In the genomic region with DNA sequence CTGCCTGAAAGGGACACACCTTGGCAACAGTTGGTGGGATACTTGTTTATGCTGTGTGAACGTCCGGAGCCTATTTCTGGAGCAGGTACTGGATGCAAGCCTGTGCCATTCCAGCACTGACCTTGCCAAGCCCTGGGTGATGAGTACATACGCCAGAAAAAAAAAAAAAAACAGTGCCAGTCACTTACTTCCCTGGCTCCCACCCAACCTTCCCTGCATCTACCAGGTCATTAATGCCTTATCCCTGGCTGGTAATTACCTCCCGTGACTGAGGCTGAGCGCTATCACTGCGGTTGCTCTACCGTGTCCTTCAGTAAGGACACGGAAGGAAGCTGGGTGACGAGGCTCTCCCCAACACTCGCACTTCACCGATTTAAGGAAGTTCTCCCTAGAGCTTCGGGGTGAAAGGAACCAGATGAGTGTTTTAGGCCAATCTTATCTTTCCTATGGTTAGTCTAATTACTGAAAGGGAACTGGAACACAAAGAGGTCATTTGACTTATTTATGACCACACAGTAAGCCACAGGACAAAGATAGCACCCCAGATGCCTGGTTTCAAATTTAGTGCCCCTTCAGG, we compare ENCODE assay signal across 9 mouse cellular contexts. TPM values are rescaled to one million over a fixed set of nuclear protein-coding genes. Genes with fewer than 3 reads are reported as not detected.
A peak's percentile ranks its signal among the peaks of the same experiment; 100 is the strongest.
DNase-seq lines count a peak whose midpoint lies in the region; ATAC-seq and TF ChIP-seq lines count a peak whose summit lies in the region.
"Had no signal": no experiment of that assay in that cellular context is flagged by ENCODE, and none has a peak within 500 bp of the region (broad histone marks: within the 10 kb centered on the region; RNA-seq: fewer than 3 reads in every experiment).

No protein-coding gene starts in this region.

- no peak for ATAC-seq in erythroblast, adult 5-6 weeks (replicated peaks; ENCODE audit: low FRiP score, poor library complexity, severe bottlenecking)
- ATAC-seq in hindbrain, embryonic 13.5 days (ENCODE audit: low FRiP score), result no peak

- WGBS in hindbrain, embryonic 13.5 days, result 69% methylated on average over 12 of the region's 12 CpGs

- peak; percentile 81 for DNase-seq in A20 (ENCODE audit: low read depth, low spot score)
- peak; percentile 77 for DNase-seq in MN1 (ENCODE audit: low spot score)
- DNase-seq in gastrocnemius, adult 2 months, result peak; percentile 80
- peak; percentile 22 for DNase-seq in kidney, postnatal 10 days
- no peak for DNase-seq in frontal cortex, postnatal 25 days (ENCODE audit: low spot score in 2 of 2)
- no peak for DNase-seq in left cerebral cortex, adult 11 months (ENCODE audit: low spot score)

- H3K27me3 ChIP-seq in hindbrain, embryonic 13.5 days, result no peaks in the 10 kb centered on the region

- peaks cover 22% of the 10 kb centered on the region for H3K36me3 ChIP-seq in hindbrain, embryonic 13.5 days

- peak overlapping the region; percentile 82 for H3K27ac ChIP-seq in gastrocnemius, adult 2 months
- no peak overlapping the region for H3K27ac ChIP-seq in hindbrain, embryonic 13.5 days
- H3K27ac ChIP-seq: liver, embryonic 14.5 days had no signal

- H3K4me1 ChIP-seq in hindbrain, embryonic 13.5 days (replicated peaks), result peaks cover 11% of the 10 kb centered on the region

- H3K9me3 ChIP-seq in hindbrain, embryonic 13.5 days, result no peaks in the 10 kb centered on the region

- no peak for TF ChIP-seq CTCF in gastrocnemius, adult 2 months (IDR thresholded peaks at IDR 0.05)

- peak overlapping the region; percentile 9 for H3K4me3 ChIP-seq in gastrocnemius, adult 2 months
- no peak overlapping the region for H3K4me3 ChIP-seq in hindbrain, embryonic 13.5 days

- H3K9ac ChIP-seq in hindbrain, embryonic 13.5 days, result no peak overlapping the region
- H3K9ac ChIP-seq: liver, embryonic 14.5 days had no signal

- intact Hi-C loops in gastrocnemius, adult 2 months (cut with DNase I), result no loop called here

- H3K4me2 ChIP-seq in hindbrain, embryonic 13.5 days, result no peak overlapping the region

RNA-seq across cellular contexts. Expression of a gene that starts 13.5 kb away (rescaled TPM):
- total RNA-seq in gastrocnemius, adult 2 months (2021), result 1 to 10 TPM; 3.2 to 4.8 TPM
- 1.9 and 8.8 TPM in 2 replicates for total RNA-seq in erythroblast, adult 5-6 weeks (2015; ENCODE audit: low replicate concordance)
- total RNA-seq in erythroblast, adult 5-6 weeks (2017; ENCODE audit: low replicate concordance), result 4.9 and 7.5 TPM in 2 replicates
- 34.2 and 36.0 TPM in 2 replicates for polyA plus RNA-seq in hindbrain, embryonic 13.5 days (2015; fragmentation: Nextera tagmentation; extraction: Ambion mirVana)

RNA-seq across cellular contexts. Expression of a gene that starts 18.9 kb away (rescaled TPM):
- total RNA-seq in gastrocnemius, adult 2 months (2021), result 1 to 10 TPM; 2.8 to 3.4 TPM
- total RNA-seq in erythroblast, adult 5-6 weeks (2015; ENCODE audit: low replicate concordance), result 2.9 and 4.0 TPM in 2 replicates
- total RNA-seq in erythroblast, adult 5-6 weeks (2017; ENCODE audit: low replicate concordance), result 2.3 and 2.5 TPM in 2 replicates
- 4.4 and 4.7 TPM in 2 replicates for polyA plus RNA-seq in hindbrain, embryonic 13.5 days (2015; fragmentation: Nextera tagmentation; extraction: Ambion mirVana)

RNA-seq across cellular contexts. Expression of a gene that starts 31.2 kb away (rescaled TPM):
- total RNA-seq in gastrocnemius, adult 2 months (2021), result under 1 TPM; 0.03 to 0.06 TPM
- total RNA-seq in erythroblast, adult 5-6 weeks (2015; ENCODE audit: low replicate concordance), result 25.9 and 29.8 TPM in 2 replicates
- 47.8 and 56.3 TPM in 2 replicates for total RNA-seq in erythroblast, adult 5-6 weeks (2017; ENCODE audit: low replicate concordance)
- polyA plus RNA-seq in hindbrain, embryonic 13.5 days (2015; fragmentation: Nextera tagmentation; extraction: Ambion mirVana), result 11.9 and 15.2 TPM in 2 replicates

Comparison
In these comparisons a context has a peak if more than half of its experiments do, and no peak if none do; other contexts are left out.
1. DNase-seq: peak in A20 (single experiment), MN1 (single experiment), gastrocnemius, adult 2 months (single experiment) and kidney, postnatal 10 days (single experiment); none in frontal cortex, postnatal 25 days (0 of 2) and left cerebral cortex, adult 11 months (single experiment).
2. RNA of a gene that starts 31.2 kb away (total RNA-seq): 25.9 to 56.3 TPM in erythroblast, adult 5-6 weeks; 0.03 to 0.06 TPM in gastrocnemius, adult 2 months; every median in the first group is over 10 times any median in the second.